Mouse (Mus musculus): ENCODE data around the gene Iqsec1. TPM values are rescaled to one million over a fixed set of nuclear protein-coding genes. Genes with fewer than 3 reads are reported as not detected.

Gene Iqsec1
- total and polyA plus RNA-seq, 2 experiments from 2014 or later, result 21.8 to 103 TPM

GRCm38 (mm10) chr6:90789520-90789919 lies 199.0 kb downstream of the Iqsec1 start:
- Histone ChIP-seq H3K27me3 (ENCODE audit: insufficient read depth, low read length) (no peaks in the 10 kb centered on the region), H3K9ac (no peak overlapping the region), H3K4me2 (ENCODE audit: low read depth) (no peak overlapping the region), H3K9me3 (ENCODE audit: low read length) (no peaks in the 10 kb centered on the region), H3K27ac (ENCODE audit: low read depth, low read length) (no peak overlapping the region), H3K4me1 (ENCODE audit: insufficient read depth) (peaks cover 17% of the 10 kb centered on the region), H3K4me3 (ENCODE audit: low read depth, low read length) (no peak overlapping the region), H3K36me3 (ENCODE audit: insufficient read depth) (no peaks in the 10 kb centered on the region)
- TF ChIP-seq CTCF (IDR thresholded peaks at IDR 0.05; ENCODE audit: low read depth), result no peak
- WGBS, result 38% methylated on average over 5 of the region's 5 CpGs
- ATAC-seq (no peak), DNase-seq (no peak)

DNA sequence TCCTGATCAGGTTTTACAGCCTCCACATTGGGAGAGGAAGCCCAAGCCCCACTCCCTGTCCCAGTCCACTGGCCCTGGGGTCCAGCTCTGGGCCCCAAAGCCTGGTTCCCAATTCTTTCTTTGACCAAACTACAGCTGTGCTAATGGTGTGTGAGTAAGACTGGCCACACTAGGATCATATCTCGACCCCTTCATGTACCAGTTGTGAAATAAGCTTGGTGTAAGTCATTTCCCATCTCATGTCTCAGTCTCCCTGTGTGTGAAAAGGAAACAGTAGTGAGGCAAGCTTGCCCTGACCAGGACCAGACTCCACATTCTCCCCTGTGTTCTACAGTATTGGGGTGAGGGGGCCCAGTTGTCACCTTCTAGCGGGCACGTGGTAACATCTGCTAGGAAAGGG lies 200.9 kb downstream of the Iqsec1 start:
- Histone ChIP-seq H3K4me1 (ENCODE audit: insufficient read depth) (peaks cover 37% of the 10 kb centered on the region), H3K4me3 (ENCODE audit: low read depth, low read length) (no peak overlapping the region), H3K36me3 (ENCODE audit: insufficient read depth) (no peaks in the 10 kb centered on the region), H3K27ac (ENCODE audit: low read depth, low read length) (peak overlapping the region; percentile 64), H3K4me2 (ENCODE audit: low read depth) (no peak overlapping the region), H3K9ac (no peak overlapping the region), H3K27me3 (ENCODE audit: insufficient read depth, low read length) (no peaks in the 10 kb centered on the region), H3K9me3 (ENCODE audit: low read length) (no peaks in the 10 kb centered on the region)
- 97% methylated on average over 3 of the region's 3 CpGs for WGBS
- no peak for DNase-seq
- TF ChIP-seq CTCF (IDR thresholded peaks at IDR 0.05; ENCODE audit: low read depth), result no peak
- no peak for ATAC-seq

GRCm38 (mm10) chr6:90787036-90787435 lies 201.4 kb downstream of the Iqsec1 start:
- 40% methylated on average over 6 of the region's 6 CpGs for WGBS
- Histone ChIP-seq H3K27me3 (ENCODE audit: insufficient read depth, low read length) (no peaks in the 10 kb centered on the region), H3K36me3 (ENCODE audit: insufficient read depth) (no peaks in the 10 kb centered on the region), H3K4me3 (ENCODE audit: low read depth, low read length) (no peak overlapping the region), H3K4me2 (ENCODE audit: low read depth) (no peak overlapping the region), H3K9me3 (ENCODE audit: low read length) (no peaks in the 10 kb centered on the region), H3K27ac (ENCODE audit: low read depth, low read length) (peak overlapping the region; percentile 64), H3K4me1 (ENCODE audit: insufficient read depth) (peaks cover 42% of the 10 kb centered on the region), H3K9ac (0 out of 2 replicates have a peak overlapping the region, but pooled peaks have one; percentile 3)
- no peak for TF ChIP-seq CTCF (IDR thresholded peaks at IDR 0.05; ENCODE audit: low read depth)
- no peak for ATAC-seq
- DNase-seq, result no peak

GRCm38 (mm10) chr6:90786589-90786988 lies 201.9 kb downstream of the Iqsec1 start:
- 0 out of 2 replicates have a peak overlapping the region, but pooled peaks have one; percentile 3 for H3K9ac ChIP-seq

GRCm38 (mm10) chr6:90783945-90784344 lies 204.5 kb downstream of the Iqsec1 start:
- TF ChIP-seq CTCF (IDR thresholded peaks at IDR 0.05; ENCODE audit: low read depth), result no peak
- Histone ChIP-seq H3K36me3 (ENCODE audit: insufficient read depth) (no peaks in the 10 kb centered on the region), H3K9ac (no peak overlapping the region), H3K9me3 (ENCODE audit: low read length) (no peaks in the 10 kb centered on the region), H3K4me1 (ENCODE audit: insufficient read depth) (peaks cover 58% of the 10 kb centered on the region), H3K4me3 (ENCODE audit: low read depth, low read length) (no peak overlapping the region), H3K27ac (ENCODE audit: low read depth, low read length) (peak overlapping the region; percentile 90), H3K27me3 (ENCODE audit: insufficient read depth, low read length) (no peaks in the 10 kb centered on the region), H3K4me2 (ENCODE audit: low read depth) (no peak overlapping the region)
- peak; percentile 47 for ATAC-seq
- WGBS, result 16% methylated on average over 4 of the region's 4 CpGs
- DNase-seq, result peak; percentile 63

More at GRCm38 (mm10) chr6:90786589-90786988, 201.9 kb downstream of the Iqsec1 start:
- DNase-seq, result peak; percentile 82
- Histone ChIP-seq H3K27me3 (ENCODE audit: insufficient read depth, low read length) (no peaks in the 10 kb centered on the region), H3K9me3 (ENCODE audit: low read length) (no peaks in the 10 kb centered on the region), H3K27ac (ENCODE audit: low read depth, low read length) (peak overlapping the region; percentile 64), H3K4me3 (ENCODE audit: low read depth, low read length) (no peak overlapping the region), H3K36me3 (ENCODE audit: insufficient read depth) (no peaks in the 10 kb centered on the region), H3K4me1 (ENCODE audit: insufficient read depth) (peaks cover 47% of the 10 kb centered on the region), H3K4me2 (ENCODE audit: low read depth) (no peak overlapping the region)
- TF ChIP-seq CTCF (IDR thresholded peaks at IDR 0.05; ENCODE audit: low read depth), result no peak
- peak; percentile 70 for ATAC-seq
- 4% methylated on average over 3 of the region's 3 CpGs for WGBS

DNA sequence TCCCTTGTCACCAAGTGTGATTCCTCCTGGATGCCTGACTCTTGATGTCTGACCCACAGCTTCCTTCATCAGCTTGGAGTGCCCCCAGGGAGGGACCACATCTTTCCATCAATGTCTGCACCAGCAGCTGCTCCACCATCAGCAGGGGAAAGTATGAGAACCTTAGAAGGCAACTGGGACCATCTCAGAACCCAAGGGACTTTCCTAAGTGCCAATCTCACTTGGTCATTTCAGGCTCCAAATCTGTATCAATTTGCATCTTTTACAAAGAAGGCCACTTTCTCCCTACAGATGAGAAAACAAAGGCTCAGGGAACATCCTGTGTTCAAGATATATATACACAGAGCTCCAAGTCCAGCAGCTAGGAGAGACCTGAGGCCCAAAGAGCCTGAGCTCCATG lies 205.3 kb downstream of the Iqsec1 start:
- Histone ChIP-seq H3K9me3 (ENCODE audit: low read length) (no peaks in the 10 kb centered on the region), H3K27ac (ENCODE audit: low read depth, low read length) (peak overlapping the region; percentile 90), H3K4me2 (ENCODE audit: low read depth) (no peak overlapping the region), H3K9ac (no peak overlapping the region), H3K36me3 (ENCODE audit: insufficient read depth) (no peaks in the 10 kb centered on the region), H3K27me3 (ENCODE audit: insufficient read depth, low read length) (no peaks in the 10 kb centered on the region), H3K4me1 (ENCODE audit: insufficient read depth) (peaks cover 60% of the 10 kb centered on the region), H3K4me3 (ENCODE audit: low read depth, low read length) (no peak overlapping the region)
- no peak for TF ChIP-seq CTCF (IDR thresholded peaks at IDR 0.05; ENCODE audit: low read depth)
- DNase-seq (no peak), ATAC-seq (no peak)

DNA sequence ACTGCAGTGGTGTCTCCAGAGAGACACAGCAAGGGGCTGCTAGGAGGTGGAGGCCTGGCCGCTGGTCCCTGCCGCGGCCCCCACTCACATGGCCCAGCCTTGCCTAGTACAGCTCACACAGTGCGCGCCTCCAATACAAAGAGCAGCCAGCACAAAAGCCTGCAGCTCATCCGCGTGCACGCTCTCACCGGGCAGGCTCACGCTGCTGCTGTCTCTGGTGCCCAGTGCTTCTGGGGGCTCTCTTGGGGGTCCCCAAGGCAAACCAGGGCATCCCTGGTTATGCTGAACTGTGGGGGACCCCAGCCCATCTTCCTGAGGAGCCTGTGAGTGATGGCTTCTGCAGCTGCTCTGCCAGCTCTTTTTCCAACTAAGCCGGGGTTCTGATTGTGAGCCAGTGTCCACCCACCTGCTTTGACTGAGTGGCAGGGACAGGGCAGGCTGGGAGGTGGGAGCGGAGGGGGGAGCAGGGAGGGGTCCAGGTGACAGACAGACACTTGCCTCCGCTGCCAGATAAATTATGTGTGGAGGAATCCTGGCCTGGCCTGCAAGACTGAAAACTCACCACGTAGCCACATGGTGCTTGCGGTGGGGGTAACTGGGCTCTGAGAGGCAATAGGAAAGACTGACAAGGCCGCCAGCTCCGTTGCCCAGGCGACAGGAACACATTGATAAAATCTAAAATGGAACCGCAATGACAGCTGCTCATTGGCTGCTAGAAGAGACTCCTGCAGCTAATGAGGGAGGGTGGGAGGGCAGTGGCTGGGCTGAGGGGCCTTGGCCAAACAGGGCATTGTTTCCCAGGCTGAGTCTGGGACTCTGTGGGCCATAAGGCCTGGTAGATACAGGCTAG lies 206.3 kb downstream of the Iqsec1 start:
- Histone ChIP-seq H3K36me3 (ENCODE audit: insufficient read depth) (no peaks in the 10 kb centered on the region), H3K4me3 (ENCODE audit: low read depth, low read length) (no peak overlapping the region), H3K27ac (ENCODE audit: low read depth, low read length) (peak overlapping the region; percentile 90), H3K9me3 (ENCODE audit: low read length) (no peaks in the 10 kb centered on the region), H3K4me1 (ENCODE audit: insufficient read depth) (peaks cover 54% of the 10 kb centered on the region), H3K9ac (peak overlapping the region; percentile 49), H3K27me3 (ENCODE audit: insufficient read depth, low read length) (no peaks in the 10 kb centered on the region), H3K4me2 (ENCODE audit: low read depth) (peak overlapping the region; percentile 39)
- peak; percentile 75 for ATAC-seq
- DNase-seq, result peak; percentile 85
- 5% methylated on average over 19 of the region's 19 CpGs for WGBS
- no peak for TF ChIP-seq CTCF (IDR thresholded peaks at IDR 0.05; ENCODE audit: low read depth)

Data from forebrain, postnatal 0 days (tissue).